15 mouse cellular contexts compared by ENCODE assay signal in genomic region chr9:33887279-33887678, GRCm38 (mm10).
DNase-seq lines count a peak whose midpoint lies in the region; ATAC-seq and TF ChIP-seq lines count a peak whose summit lies in the region.
"Had no signal": no experiment of that assay in that cellular context is flagged by ENCODE, and none has a peak within 500 bp of the region (broad histone marks: within the 10 kb centered on the region; RNA-seq: fewer than 3 reads in every experiment).

No protein-coding gene starts in this region.

- no peaks in the 10 kb centered on the region for H3K36me3 ChIP-seq in forebrain, embryonic 12.5 days (replicated peaks)
- no peaks in the 10 kb centered on the region for H3K36me3 ChIP-seq in forebrain, postnatal 0 days (ENCODE audit: insufficient read depth)
- no peaks in the 10 kb centered on the region for H3K36me3 ChIP-seq in neural tube, embryonic 11.5 days (ENCODE audit: control insufficient read depth, insufficient read depth, low read length)
- no peaks in the 10 kb centered on the region for H3K36me3 ChIP-seq in neural tube, embryonic 15.5 days
- H3K36me3 ChIP-seq in liver, embryonic 11.5 days (ENCODE audit: control insufficient read depth, insufficient read depth, low read length), result no peaks in the 10 kb centered on the region
- H3K36me3 ChIP-seq: limb, embryonic 12.5 days had no signal

- WGBS in forebrain, embryonic 12.5 days, result 13% methylated on average over 2 of the region's 2 CpGs
- 17% methylated on average over 2 of the region's 2 CpGs for WGBS in forebrain, postnatal 0 days
- 33% methylated on average over 2 of the region's 2 CpGs for WGBS in neural tube, embryonic 11.5 days
- 34% methylated on average over 2 of the region's 2 CpGs for WGBS in neural tube, embryonic 15.5 days
- WGBS in liver, embryonic 11.5 days, result 73% methylated on average over 2 of the region's 2 CpGs

- H3K27me3 ChIP-seq in forebrain, embryonic 12.5 days, result no peaks in the 10 kb centered on the region
- H3K27me3 ChIP-seq in forebrain, postnatal 0 days (ENCODE audit: insufficient read depth, low read length), result no peaks in the 10 kb centered on the region
- no peaks in the 10 kb centered on the region for H3K27me3 ChIP-seq in neural tube, embryonic 11.5 days (ENCODE audit: control insufficient read depth, insufficient read depth, low read length)
- H3K27me3 ChIP-seq in neural tube, embryonic 15.5 days (replicated peaks), result no peaks in the 10 kb centered on the region
- H3K27me3 ChIP-seq in liver, embryonic 11.5 days (replicated peaks; ENCODE audit: control insufficient read depth, insufficient read depth, low read length), result no peaks in the 10 kb centered on the region
- H3K27me3 ChIP-seq: limb, embryonic 12.5 days had no signal

- TF ChIP-seq CTCF in forebrain, postnatal 0 days (IDR thresholded peaks at IDR 0.05; ENCODE audit: low read depth), result no peak

- no peak overlapping the region for H3K27ac ChIP-seq in forebrain, embryonic 12.5 days
- H3K27ac ChIP-seq in forebrain, postnatal 0 days (ENCODE audit: low read depth, low read length), result no peak overlapping the region
- H3K27ac ChIP-seq in neural tube, embryonic 11.5 days (ENCODE audit: low read depth, low read length), result no peak overlapping the region
- H3K27ac ChIP-seq in neural tube, embryonic 15.5 days (replicated peaks), result no peak overlapping the region
- H3K27ac ChIP-seq in liver, embryonic 11.5 days (ENCODE audit: low read depth, low read length), result no peak overlapping the region
- H3K27ac ChIP-seq: limb, embryonic 12.5 days had no signal

- no peak overlapping the region for H3K4me2 ChIP-seq in forebrain, embryonic 12.5 days
- no peak overlapping the region for H3K4me2 ChIP-seq in forebrain, postnatal 0 days (ENCODE audit: low read depth)
- H3K4me2 ChIP-seq in neural tube, embryonic 11.5 days (ENCODE audit: low read depth), result no peak overlapping the region
- no peak overlapping the region for H3K4me2 ChIP-seq in neural tube, embryonic 15.5 days
- no peak overlapping the region for H3K4me2 ChIP-seq in liver, embryonic 11.5 days
- H3K4me2 ChIP-seq: limb, embryonic 12.5 days had no signal

- H3K9ac ChIP-seq in forebrain, embryonic 12.5 days, result no peak overlapping the region
- H3K9ac ChIP-seq in forebrain, postnatal 0 days, result no peak overlapping the region
- H3K9ac ChIP-seq in neural tube, embryonic 11.5 days (ENCODE audit: low read length), result no peak overlapping the region
- no peak overlapping the region for H3K9ac ChIP-seq in neural tube, embryonic 15.5 days (replicated peaks)
- no peak overlapping the region for H3K9ac ChIP-seq in liver, embryonic 11.5 days (ENCODE audit: low read depth, low read length)
- H3K9ac ChIP-seq: limb, embryonic 12.5 days; liver, postnatal 0 days had no signal

- H3K4me3 ChIP-seq in forebrain, embryonic 12.5 days (replicated peaks), result no peak overlapping the region
- no peak overlapping the region for H3K4me3 ChIP-seq in forebrain, postnatal 0 days (ENCODE audit: low read depth, low read length)
- no peak overlapping the region for H3K4me3 ChIP-seq in neural tube, embryonic 11.5 days (ENCODE audit: low read depth, low read length)
- H3K4me3 ChIP-seq in neural tube, embryonic 15.5 days (replicated peaks), result no peak overlapping the region
- H3K4me3 ChIP-seq in liver, embryonic 11.5 days (ENCODE audit: low read depth, low read length), result no peak overlapping the region
- H3K4me3 ChIP-seq: limb, embryonic 12.5 days had no signal

- peaks cover 3% of the 10 kb centered on the region for H3K4me1 ChIP-seq in forebrain, embryonic 12.5 days
- H3K4me1 ChIP-seq in forebrain, postnatal 0 days (ENCODE audit: insufficient read depth), result no peaks in the 10 kb centered on the region
- H3K4me1 ChIP-seq in neural tube, embryonic 11.5 days (ENCODE audit: control insufficient read depth, insufficient read depth, low read length), result no peaks in the 10 kb centered on the region
- H3K4me1 ChIP-seq in neural tube, embryonic 15.5 days, result 0 out of 2 replicates have a peak, but pooled peaks cover 2% of the 10 kb centered on the region
- no peaks in the 10 kb centered on the region for H3K4me1 ChIP-seq in liver, embryonic 11.5 days (replicated peaks; ENCODE audit: control insufficient read depth, insufficient read depth, low read length)

- ATAC-seq in forebrain, embryonic 12.5 days (ENCODE audit: low FRiP score), result peak; percentile 55; the same call in 1 of the 2 replicates
- ATAC-seq in forebrain, postnatal 0 days, result no peak
- peak; percentile 45; the same call in 1 of the 2 replicates for ATAC-seq in neural tube, embryonic 11.5 days (ENCODE audit: insufficient read depth, low FRiP score, low TSS enrichment)
- no peak for ATAC-seq in neural tube, embryonic 15.5 days (ENCODE audit: low FRiP score)
- no peak for ATAC-seq in liver, embryonic 11.5 days (replicated peaks; ENCODE audit: low FRiP score)
- ATAC-seq: intestine, embryonic 16.5 days; liver, postnatal 0 days had no signal

- no peak for DNase-seq in forebrain, postnatal 0 days
- DNase-seq in neural tube, embryonic 11.5 days (ENCODE audit: low spot score), result peak; percentile 11
- DNase-seq in kidney, postnatal 4 days, result peak; percentile 24 to 40
- no peak for DNase-seq in urinary bladder, postnatal 25 days (ENCODE audit: low spot score)
- no peak for DNase-seq in liver, embryonic 11.5 days (ENCODE audit: low spot score)
- DNase-seq in layer of hippocampus, adult 18-20 months (ENCODE audit: low spot score in 2 of 2), result no peak
- DNase-seq: adrenal gland, postnatal 10 days; cerebellum, postnatal 25 days; layer of hippocampus, postnatal 36 days; liver, postnatal 0 days; spleen, adult 18-20 months had no signal

- H3K9me3 ChIP-seq in forebrain, embryonic 12.5 days, result no peaks in the 10 kb centered on the region
- no peaks in the 10 kb centered on the region for H3K9me3 ChIP-seq in forebrain, postnatal 0 days (ENCODE audit: low read length)
- H3K9me3 ChIP-seq in neural tube, embryonic 11.5 days (ENCODE audit: control insufficient read depth, low read length), result no peaks in the 10 kb centered on the region
- H3K9me3 ChIP-seq in neural tube, embryonic 15.5 days (replicated peaks), result no peaks in the 10 kb centered on the region
- H3K9me3 ChIP-seq in liver, embryonic 11.5 days (ENCODE audit: control insufficient read depth, low read length), result no peaks in the 10 kb centered on the region
- H3K9me3 ChIP-seq: limb, embryonic 12.5 days had no signal

Comparison
In these comparisons a context has a peak if more than half of its experiments do, and no peak if none do; other contexts are left out.
1. ATAC-seq: peak in forebrain, embryonic 12.5 days (single experiment) and neural tube, embryonic 11.5 days (single experiment); none in forebrain, postnatal 0 days (single experiment), neural tube, embryonic 15.5 days (single experiment) and liver, embryonic 11.5 days (single experiment).
2. DNase-seq: peak in neural tube, embryonic 11.5 days (single experiment) and kidney, postnatal 4 days (2 of 2); none in forebrain, postnatal 0 days (single experiment), urinary bladder, postnatal 25 days (single experiment), liver, embryonic 11.5 days (single experiment) and layer of hippocampus, adult 18-20 months (0 of 2).